Mouse (Mus musculus) heart, embryonic 15.5 days (tissue): ENCODE results near the gene Pithd1. TPM values are rescaled to one million over a fixed set of nuclear protein-coding genes. Genes with fewer than 3 reads are reported as not detected.

Experiments
- ATAC-seq: fragments of 200-750 bp; cut with Nextera tagmentation; replicated peaks from 2 replicates; pipeline ENCODE4 v1.8.0; 2017; ENCODE audit warnings: low read depth, moderate TSS enrichment; ENCODE audit not compliant: insufficient number of reproducible peaks, insufficient read depth, low FRiP score
- H3K27ac ChIP-seq: fragments of 300-500 bp; sonication (generic); 2 replicates; pipeline ENCODE4 v1.5.1; 2015; ENCODE audit warnings: mild to moderate bottlenecking, inconsistent platforms
- H3K27me3 ChIP-seq: fragments of 300-500 bp; sonication (generic); 2 replicates; pipeline ENCODE4 v1.6.1; 2015; ENCODE audit warnings: inconsistent platforms
- H3K36me3 ChIP-seq: fragments of 300-500 bp; sonication (generic); 2 replicates; pipeline ENCODE4 v1.6.1; 2015; ENCODE audit warnings: mild to moderate bottlenecking, inconsistent platforms
- H3K4me1 ChIP-seq: fragments of 300-500 bp; sonication (generic); replicated peaks from 2 replicates; pipeline ENCODE4 v1.6.1; 2015; ENCODE audit warnings: inconsistent platforms
- H3K4me2 ChIP-seq: fragments of 300-500 bp; sonication (generic); 2 replicates; pipeline ENCODE4 v1.6.1; 2015; ENCODE audit warnings: inconsistent platforms, mild to moderate bottlenecking, moderate library complexity
- H3K4me3 ChIP-seq: fragments of 300-500 bp; sonication (generic); 2 replicates; pipeline ENCODE4 v1.5.1; 2015; ENCODE audit warnings: mild to moderate bottlenecking, inconsistent platforms
- H3K9ac ChIP-seq: fragments of 300-500 bp; sonication (generic); 2 replicates; pipeline ENCODE4 v1.6.1; 2015; ENCODE audit warnings: mild to moderate bottlenecking, inconsistent platforms
- H3K9me3 ChIP-seq: fragments of 300-500 bp; sonication (generic); replicated peaks from 2 replicates; pipeline ENCODE4 v1.6.1; 2016; ENCODE audit warnings: inconsistent platforms
- WGBS: fragments of 180-500 bp; shearing (Covaris S2); methylation state at CpG from one replicate; pipeline ENCODE4 v1.1.7; 2015; ENCODE audit warnings: mixed read lengths; 5-methylcytosine and 5-hydroxymethylcytosine counted together
- polyA plus RNA-seq: library from polyadenylated mRNA; unstranded; fragments of >200 nt; fragmentation: Nextera tagmentation; extraction: Ambion mirVana; gene quantifications from 2 replicates; pipeline ENCODE4 v1.2.1, GENCODE M21; 2015

Gene Pithd1
- polyA plus RNA-seq, 1 experiment from 2014 or later: 34.0 TPM

GRCm38 (mm10) chr4:135926195-135926808 lies 60.8 kb downstream of the Pithd1 start:
- Histone ChIP-seq H3K27ac (no peak overlapping the region), H3K36me3 (0 out of 2 replicates have a peak, but pooled peaks cover 5% of the 10 kb centered on the region), H3K9me3 (no peaks in the 10 kb centered on the region), H3K4me2 (no peak overlapping the region), H3K9ac (no peak overlapping the region), H3K4me1 (peaks cover 19% of the 10 kb centered on the region), H3K4me3 (no peak overlapping the region), H3K27me3 (no peaks in the 10 kb centered on the region)
- WGBS: 75% methylated on average over 10 of the region's 10 CpGs
- ATAC-seq: no peak

Other genes starting within 250 kb of the Pithd1 start
- 0.20 and 0.52 TPM in 2 replicates for gene Myom3, start 227.5 kb downstream of the Pithd1 start, polyA plus RNA-seq
- gene Srsf10, start 131.5 kb downstream of the Pithd1 start, polyA plus RNA-seq: 127 and 131 TPM in 2 replicates
- gene Pnrc2, start 113.4 kb downstream of the Pithd1 start, polyA plus RNA-seq: 123 and 130 TPM in 2 replicates
- 0.49 and 0.55 TPM in 2 replicates for gene Cnr2, start 91.9 kb downstream of the Pithd1 start, polyA plus RNA-seq
- gene Fuca1, start 66.5 kb downstream of the Pithd1 start, polyA plus RNA-seq: 38.1 and 61.6 TPM in 2 replicates
- gene Hmgcl, start 40.8 kb downstream of the Pithd1 start, polyA plus RNA-seq: 80.2 and 82.4 TPM in 2 replicates
- gene Gale, start 23.5 kb downstream of the Pithd1 start, polyA plus RNA-seq: 17.6 and 24.8 TPM in 2 replicates
- gene Lypla2, start 14.6 kb downstream of the Pithd1 start, polyA plus RNA-seq: 59.6 and 79.0 TPM in 2 replicates
- gene Eloa, start 34.5 kb upstream of the Pithd1 start, polyA plus RNA-seq: 27.3 and 31.4 TPM in 2 replicates
- 236 and 245 TPM in 2 replicates for gene Rpl11, start 66.2 kb upstream of the Pithd1 start, polyA plus RNA-seq
- gene Id3, start 156.2 kb upstream of the Pithd1 start, polyA plus RNA-seq: 261 and 294 TPM in 2 replicates
- gene E2f2, start 185.1 kb upstream of the Pithd1 start, polyA plus RNA-seq: 7.8 and 9.6 TPM in 2 replicates
- 2.6 and 4.8 TPM in 2 replicates for gene Asap3, start 219.1 kb upstream of the Pithd1 start, polyA plus RNA-seq